Mouse (Mus musculus): Measurements from ENCODE around the gene Gm3417. TPM values are rescaled to one million over a fixed set of nuclear protein-coding genes. Genes with fewer than 3 reads are reported as not detected.
"Not testable (repeated sequence)": the region's sequence is repeated elsewhere in the genome, so short reads cannot be mapped to it uniquely, and the experiment has no call there.

The Gm3417 gene
- total RNA-seq (2014; fragmentation: Nextera tagmentation) (0.58 and 5.6 TPM in 2 replicates), total RNA-seq (2017) (1.8 and 2.2 TPM in 2 replicates)

DNA sequence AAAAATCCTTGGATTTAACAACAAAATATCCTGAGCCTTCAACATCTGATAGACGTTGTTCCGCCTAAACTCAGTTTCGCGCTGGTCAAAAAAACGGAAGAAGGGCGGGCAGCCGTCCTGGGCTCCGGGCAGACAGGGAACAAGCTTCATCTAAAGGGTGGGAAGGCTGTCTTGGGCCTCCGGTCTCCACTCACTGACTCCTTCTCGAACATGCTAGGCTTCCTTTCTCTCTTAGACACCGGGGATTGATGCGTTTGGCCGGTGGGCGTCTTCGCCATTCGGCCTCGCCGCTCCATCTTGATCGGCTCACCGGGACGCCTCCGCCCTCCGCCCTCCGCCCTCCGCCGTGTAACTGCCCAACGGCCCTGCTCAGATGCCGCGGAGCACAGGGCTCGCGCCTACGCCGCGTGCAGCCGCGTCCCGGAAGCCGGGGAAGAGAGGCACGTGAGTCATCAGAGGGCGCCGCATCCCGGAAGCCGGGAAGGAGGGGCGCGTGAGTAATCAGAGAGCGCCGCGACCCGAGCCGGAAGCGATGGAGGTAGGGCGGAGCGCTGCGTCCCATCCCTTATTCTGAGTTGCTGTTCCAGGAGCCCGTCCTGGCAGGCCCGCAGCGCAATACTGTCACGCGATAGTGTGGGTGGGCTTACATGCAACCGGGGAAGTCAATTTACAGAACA is at the start of gene Gm3417, which contains the start of gene 9030025P20Rik:
Gm3417 (minus strand) TSS at position 429 of the 677 bp plus-strand sequence.
9030025P20Rik (plus strand) TSS at position 107 of the 677 bp plus-strand sequence.
- peak; percentile 94 for ATAC-seq (replicated peaks; ENCODE audit: poor library complexity, severe bottlenecking)

DNA sequence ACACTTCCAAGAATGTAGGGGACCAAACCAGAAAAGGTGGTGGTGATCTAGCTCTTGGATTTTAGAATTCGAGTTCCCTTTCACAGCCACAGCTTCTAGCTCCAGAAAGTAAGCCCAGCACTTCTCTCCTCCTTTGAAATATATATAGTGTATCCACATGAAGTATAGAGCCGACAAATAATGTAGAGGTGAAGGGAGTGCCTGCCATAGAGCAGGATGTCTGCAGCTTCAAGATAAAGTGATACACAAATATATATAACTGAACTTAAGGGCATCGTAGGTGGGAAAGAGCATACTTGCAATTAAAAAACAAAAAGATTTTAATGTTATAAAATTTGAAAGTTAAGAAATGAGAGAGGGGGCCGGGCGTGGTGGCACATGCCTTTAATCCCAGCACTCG is 46.9 kb upstream of the Gm3417 start:
- ATAC-seq (replicated peaks; ENCODE audit: poor library complexity, severe bottlenecking), result not testable (repeated sequence)

DNA sequence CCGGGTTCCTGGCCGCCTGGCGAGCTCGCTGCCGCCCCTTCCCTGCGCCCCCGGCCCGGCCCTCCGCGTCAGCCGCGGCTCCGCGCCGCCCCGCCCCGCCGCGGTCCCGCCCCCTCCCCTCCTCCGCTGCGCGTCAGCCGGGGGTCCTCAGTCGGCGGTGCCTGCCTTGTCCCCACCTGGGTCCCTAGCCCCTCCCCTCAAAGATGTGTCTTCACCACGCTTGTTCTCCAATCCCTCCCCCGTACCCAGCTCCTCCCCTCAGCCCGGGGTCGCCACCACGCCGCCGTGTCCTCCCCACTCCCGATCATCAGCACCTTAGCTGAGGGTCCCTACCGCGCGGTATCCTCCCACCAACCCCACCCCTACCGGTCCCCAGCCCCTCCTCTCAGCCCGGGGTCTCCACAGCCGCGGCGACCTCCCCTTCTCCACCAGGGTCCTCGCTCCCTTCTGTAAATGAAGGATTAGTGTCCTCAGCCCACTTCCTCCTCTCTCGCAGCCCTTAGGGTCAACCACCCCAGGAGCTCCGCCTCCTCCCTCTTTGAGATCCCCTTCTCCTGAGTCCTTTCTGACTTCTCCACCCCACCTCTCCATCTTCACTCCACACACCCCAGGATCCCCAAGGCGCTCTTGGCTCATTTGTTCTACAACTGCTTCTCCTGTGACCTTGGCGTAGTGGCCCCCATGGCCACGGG is 46.1 kb upstream of the Gm3417 start:
- peak; percentile 77 for ATAC-seq (replicated peaks; ENCODE audit: poor library complexity, severe bottlenecking)

DNA sequence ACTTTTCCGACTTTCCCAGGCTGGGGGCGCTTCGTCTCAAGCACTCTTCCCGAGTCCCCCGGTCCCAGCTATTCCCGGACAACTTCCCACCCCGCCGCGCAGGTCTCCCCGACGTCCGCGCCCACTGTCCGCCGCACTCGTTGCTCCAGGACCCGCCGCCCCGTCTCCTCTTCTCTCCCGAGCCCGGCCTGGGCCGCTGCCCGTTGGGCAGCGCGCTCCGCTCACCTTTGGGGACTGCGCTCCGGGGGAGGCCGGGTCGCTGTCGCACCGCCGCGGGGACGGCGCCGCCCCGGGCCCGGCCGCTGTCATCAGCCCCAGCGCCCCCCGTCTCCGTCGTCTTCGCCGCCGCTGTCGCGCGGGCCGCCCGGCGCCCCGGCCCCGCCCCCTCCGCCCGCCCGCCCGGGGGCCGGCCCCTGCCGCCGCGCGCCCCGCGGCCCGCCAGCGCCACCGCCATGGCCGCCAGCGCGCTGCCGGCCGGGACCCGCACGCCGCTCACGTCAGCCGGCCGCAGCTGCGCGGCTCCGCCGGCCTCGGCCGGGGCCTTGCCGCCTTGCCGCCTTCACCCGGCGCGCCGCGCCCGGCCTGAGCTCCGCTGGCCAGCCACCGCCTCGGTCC is 45.4 kb upstream of the Gm3417 start:
- ATAC-seq (replicated peaks; ENCODE audit: poor library complexity, severe bottlenecking), result peak; percentile 9

DNA sequence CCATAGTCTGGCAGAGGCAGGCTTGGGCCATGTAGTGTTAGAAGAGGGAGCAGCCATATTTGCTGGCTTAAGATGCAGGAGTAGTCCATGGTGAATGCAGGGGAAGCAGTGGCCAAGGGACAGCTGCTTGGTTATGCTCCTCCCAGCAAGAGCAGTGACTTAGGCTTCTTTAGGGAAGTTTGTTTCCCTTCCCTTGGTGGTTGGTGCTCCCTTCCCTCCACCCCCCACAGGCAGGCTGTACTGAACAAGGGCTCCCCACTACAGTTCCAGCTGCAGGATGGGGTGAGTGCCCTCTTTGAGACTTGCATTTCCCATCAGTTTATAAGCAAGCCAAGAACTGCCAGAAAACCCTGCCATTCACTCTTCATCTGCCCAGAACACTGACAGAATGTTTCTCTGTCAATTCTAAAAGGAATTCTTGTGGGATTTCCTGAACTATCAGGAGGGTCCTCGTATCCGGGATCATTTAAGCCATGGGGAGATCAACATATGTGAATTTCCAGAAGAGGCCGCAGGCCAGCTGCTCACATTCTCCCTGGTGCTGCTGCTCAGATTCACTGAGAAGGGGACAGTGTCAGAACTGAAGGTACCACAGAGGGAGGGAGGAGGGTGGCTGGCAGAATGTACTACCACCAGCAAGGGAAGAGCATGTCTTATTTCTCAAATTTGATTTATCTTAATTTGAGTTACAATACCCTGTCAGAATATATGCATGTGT is 43.1 kb upstream of the Gm3417 start:
- ATAC-seq (replicated peaks; ENCODE audit: poor library complexity, severe bottlenecking), result peak; percentile 59

DNA sequence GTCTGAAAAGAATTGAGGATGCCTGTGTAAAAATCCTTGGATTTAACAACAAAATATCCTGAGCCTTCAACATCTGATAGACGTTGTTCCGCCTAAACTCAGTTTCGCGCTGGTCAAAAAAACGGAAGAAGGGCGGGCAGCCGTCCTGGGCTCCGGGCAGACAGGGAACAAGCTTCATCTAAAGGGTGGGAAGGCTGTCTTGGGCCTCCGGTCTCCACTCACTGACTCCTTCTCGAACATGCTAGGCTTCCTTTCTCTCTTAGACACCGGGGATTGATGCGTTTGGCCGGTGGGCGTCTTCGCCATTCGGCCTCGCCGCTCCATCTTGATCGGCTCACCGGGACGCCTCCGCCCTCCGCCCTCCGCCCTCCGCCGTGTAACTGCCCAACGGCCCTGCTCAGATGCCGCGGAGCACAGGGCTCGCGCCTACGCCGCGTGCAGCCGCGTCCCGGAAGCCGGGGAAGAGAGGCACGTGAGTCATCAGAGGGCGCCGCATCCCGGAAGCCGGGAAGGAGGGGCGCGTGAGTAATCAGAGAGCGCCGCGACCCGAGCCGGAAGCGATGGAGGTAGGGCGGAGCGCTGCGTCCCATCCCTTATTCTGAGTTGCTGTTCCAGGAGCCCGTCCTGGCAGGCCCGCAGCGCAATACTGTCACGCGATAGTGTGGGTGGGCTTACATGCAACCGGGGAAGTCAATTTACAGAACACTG is 31.3 kb upstream of the Gm3417 start, which contains the start of gene Gm3435:
Gm3435 (plus strand) TSS at position 471 of the 708 bp plus-strand sequence.
- peak; percentile 93 for ATAC-seq (replicated peaks; ENCODE audit: poor library complexity, severe bottlenecking)

DNA sequence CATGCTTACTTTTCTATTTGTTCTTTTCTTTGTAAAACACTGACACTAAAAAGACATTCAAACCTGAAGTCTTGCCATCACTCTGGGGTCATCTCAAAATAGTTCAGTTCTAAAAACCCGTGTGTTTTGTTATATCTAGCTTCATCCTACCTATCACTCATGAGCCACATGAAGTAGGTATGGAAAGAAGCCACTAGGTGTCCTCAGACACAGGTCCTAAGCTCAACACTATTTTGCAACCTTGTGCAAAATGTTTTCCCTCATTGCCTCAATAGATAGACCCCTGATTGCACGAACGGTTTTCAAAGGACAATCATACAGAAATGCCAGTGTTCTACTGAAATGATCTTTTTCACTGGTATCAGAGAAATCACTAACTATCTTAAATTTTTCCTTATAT is 30.5 kb upstream of the Gm3417 start:
- peak; percentile 74 for ATAC-seq (replicated peaks; ENCODE audit: poor library complexity, severe bottlenecking)

DNA sequence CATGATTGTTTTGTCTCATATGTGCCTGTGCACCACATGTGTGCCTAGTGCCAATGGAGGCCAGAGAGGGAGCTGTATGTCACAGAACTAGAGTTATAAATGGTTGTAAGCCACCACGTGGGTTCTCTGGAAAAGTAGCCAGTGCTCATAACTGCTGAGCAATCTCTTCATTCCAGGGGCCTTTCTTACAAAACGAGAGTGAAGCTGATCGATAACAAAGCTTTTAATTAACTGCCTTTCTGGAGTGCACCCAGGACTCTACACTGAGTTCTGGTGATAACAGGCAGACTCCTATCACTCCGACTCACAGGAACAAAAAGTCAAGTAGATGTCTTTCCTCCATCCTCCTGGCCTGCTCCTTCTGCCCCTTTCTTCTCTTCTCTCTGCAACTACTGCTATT is 21.5 kb upstream of the Gm3417 start:
- not testable (repeated sequence) for ATAC-seq (replicated peaks; ENCODE audit: poor library complexity, severe bottlenecking)

DNA sequence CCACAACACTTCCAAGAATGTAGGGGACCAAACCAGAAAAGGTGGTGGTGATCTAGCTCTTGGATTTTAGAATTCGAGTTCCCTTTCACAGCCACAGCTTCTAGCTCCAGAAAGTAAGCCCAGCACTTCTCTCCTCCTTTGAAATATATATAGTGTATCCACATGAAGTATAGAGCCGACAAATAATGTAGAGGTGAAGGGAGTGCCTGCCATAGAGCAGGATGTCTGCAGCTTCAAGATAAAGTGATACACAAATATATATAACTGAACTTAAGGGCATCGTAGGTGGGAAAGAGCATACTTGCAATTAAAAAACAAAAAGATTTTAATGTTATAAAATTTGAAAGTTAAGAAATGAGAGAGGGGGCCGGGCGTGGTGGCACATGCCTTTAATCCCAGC is 15.6 kb upstream of the Gm3417 start:
- ATAC-seq (replicated peaks; ENCODE audit: poor library complexity, severe bottlenecking), result not testable (repeated sequence)

DNA sequence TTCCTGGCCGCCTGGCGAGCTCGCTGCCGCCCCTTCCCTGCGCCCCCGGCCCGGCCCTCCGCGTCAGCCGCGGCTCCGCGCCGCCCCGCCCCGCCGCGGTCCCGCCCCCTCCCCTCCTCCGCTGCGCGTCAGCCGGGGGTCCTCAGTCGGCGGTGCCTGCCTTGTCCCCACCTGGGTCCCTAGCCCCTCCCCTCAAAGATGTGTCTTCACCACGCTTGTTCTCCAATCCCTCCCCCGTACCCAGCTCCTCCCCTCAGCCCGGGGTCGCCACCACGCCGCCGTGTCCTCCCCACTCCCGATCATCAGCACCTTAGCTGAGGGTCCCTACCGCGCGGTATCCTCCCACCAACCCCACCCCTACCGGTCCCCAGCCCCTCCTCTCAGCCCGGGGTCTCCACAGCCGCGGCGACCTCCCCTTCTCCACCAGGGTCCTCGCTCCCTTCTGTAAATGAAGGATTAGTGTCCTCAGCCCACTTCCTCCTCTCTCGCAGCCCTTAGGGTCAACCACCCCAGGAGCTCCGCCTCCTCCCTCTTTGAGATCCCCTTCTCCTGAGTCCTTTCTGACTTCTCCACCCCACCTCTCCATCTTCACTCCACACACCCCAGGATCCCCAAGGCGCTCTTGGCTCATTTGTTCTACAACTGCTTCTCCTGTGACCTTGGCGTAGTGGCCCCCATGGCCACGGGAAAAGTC is 14.7 kb upstream of the Gm3417 start:
- ATAC-seq (replicated peaks; ENCODE audit: poor library complexity, severe bottlenecking), result peak; percentile 77

DNA sequence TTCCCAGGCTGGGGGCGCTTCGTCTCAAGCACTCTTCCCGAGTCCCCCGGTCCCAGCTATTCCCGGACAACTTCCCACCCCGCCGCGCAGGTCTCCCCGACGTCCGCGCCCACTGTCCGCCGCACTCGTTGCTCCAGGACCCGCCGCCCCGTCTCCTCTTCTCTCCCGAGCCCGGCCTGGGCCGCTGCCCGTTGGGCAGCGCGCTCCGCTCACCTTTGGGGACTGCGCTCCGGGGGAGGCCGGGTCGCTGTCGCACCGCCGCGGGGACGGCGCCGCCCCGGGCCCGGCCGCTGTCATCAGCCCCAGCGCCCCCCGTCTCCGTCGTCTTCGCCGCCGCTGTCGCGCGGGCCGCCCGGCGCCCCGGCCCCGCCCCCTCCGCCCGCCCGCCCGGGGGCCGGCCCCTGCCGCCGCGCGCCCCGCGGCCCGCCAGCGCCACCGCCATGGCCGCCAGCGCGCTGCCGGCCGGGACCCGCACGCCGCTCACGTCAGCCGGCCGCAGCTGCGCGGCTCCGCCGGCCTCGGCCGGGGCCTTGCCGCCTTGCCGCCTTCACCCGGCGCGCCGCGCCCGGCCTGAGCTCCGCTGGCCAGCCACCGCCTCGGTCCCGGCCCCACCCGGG is 14.0 kb upstream of the Gm3417 start:
- ATAC-seq (replicated peaks; ENCODE audit: poor library complexity, severe bottlenecking), result peak; percentile 4; the same call in 1 of the 2 replicates

DNA sequence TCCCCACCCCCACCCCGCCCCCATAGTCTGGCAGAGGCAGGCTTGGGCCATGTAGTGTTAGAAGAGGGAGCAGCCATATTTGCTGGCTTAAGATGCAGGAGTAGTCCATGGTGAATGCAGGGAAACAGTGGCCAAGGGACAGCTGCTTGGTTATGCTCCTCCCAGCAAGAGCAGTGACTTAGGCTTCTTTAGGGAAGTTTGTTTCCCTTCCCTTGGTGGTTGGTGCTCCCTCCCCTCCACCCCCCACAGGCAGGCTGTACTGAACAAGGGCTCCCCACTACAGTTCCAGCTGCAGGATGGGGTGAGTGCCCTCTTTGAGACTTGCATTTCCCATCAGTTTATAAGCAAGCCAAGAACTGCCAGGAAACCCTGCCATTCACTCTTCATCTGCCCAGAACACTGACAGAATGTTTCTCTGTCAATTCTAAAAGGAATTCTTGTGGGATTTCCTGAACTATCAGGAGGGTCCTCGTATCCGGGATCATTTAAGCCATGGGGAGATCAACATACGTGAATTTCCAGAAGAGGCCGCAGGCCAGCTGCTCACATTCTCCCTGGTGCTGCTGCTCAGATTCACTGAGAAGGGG is 11.6 kb upstream of the Gm3417 start:
- peak; percentile 54 for ATAC-seq (replicated peaks; ENCODE audit: poor library complexity, severe bottlenecking)

DNA sequence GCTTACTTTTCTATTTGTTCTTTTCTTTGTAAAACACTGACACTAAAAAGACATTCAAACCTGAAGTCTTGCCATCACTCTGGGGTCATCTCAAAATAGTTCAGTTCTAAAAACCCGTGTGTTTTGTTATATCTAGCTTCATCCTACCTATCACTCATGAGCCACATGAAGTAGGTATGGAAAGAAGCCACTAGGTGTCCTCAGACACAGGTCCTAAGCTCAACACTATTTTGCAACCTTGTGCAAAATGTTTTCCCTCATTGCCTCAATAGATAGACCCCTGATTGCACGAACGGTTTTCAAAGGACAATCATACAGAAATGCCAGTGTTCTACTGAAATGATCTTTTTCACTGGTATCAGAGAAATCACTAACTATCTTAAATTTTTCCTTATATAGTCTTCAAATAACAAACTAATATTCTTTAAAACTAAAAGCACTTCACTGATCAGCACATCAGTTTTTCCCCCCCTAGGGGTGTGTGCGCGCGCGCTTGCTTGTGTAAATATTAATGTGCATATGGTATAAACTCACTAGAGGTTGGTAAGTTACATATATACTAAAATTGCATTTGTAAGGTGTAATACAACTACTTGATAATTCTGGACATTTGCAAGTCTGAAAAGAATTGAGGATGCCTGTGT is 750 bp downstream of the Gm3417 start:
- ATAC-seq (replicated peaks; ENCODE audit: poor library complexity, severe bottlenecking), result peak; percentile 73

DNA sequence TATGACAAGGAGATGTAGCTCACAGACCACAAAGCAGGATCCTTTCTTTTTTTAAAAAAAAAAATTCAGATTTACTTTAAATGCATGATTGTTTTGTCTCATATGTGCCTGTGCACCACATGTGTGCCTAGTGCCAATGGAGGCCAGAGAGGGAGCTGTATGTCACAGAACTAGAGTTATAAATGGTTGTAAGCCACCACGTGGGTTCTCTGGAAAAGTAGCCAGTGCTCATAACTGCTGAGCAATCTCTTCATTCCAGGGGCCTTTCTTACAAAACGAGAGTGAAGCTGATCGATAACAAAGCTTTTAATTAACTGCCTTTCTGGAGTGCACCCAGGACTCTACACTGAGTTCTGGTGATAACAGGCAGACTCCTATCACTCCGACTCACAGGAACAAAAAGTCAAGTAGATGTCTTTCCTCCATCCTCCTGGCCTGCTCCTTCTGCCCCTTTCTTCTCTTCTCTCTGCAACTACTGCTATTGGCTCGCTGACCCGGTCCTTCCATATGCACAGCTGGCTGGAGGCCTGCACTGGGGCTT is 10.1 kb downstream of the Gm3417 start:
- not testable (repeated sequence) for ATAC-seq (replicated peaks; ENCODE audit: poor library complexity, severe bottlenecking)

DNA sequence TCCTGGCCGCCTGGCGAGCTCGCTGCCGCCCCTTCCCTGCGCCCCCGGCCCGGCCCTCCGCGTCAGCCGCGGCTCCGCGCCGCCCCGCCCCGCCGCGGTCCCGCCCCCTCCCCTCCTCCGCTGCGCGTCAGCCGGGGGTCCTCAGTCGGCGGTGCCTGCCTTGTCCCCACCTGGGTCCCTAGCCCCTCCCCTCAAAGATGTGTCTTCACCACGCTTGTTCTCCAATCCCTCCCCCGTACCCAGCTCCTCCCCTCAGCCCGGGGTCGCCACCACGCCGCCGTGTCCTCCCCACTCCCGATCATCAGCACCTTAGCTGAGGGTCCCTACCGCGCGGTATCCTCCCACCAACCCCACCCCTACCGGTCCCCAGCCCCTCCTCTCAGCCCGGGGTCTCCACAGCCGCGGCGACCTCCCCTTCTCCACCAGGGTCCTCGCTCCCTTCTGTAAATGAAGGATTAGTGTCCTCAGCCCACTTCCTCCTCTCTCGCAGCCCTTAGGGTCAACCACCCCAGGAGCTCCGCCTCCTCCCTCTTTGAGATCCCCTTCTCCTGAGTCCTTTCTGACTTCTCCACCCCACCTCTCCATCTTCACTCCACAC is 16.9 kb downstream of the Gm3417 start:
- ATAC-seq (replicated peaks; ENCODE audit: poor library complexity, severe bottlenecking), result peak; percentile 85

DNA sequence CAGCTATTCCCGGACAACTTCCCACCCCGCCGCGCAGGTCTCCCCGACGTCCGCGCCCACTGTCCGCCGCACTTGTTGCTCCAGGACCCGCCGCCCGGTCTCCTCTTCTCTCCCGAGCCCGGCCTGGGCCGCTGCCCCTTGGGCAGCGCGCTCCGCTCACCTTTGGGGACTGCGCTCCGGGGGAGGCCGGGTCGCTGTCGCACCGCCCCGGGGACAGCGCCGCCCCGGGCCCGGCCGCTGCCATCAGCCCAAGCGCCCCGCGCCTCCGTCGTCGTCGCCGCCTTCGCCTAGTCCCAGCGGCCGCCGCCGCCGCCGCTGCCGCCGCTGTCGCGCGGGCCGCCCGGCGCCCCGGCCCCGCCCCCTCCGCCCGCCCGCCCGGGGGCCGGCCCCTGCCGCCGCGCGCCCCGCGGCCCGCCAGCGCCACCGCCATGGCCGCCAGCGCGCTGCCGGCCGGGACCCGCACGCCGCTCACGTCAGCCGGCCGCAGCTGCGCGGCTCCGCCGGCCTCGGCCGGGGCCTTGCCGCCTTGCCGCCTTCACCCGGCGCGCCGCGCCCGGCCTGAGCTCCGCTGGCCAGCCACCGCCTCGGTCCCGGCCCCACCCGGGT is 17.5 kb downstream of the Gm3417 start, which contains the start of gene Phf10:
Phf10 (minus strand) TSS at position 323 of the 606 bp plus-strand sequence.
- peak; percentile 13 for ATAC-seq (replicated peaks; ENCODE audit: poor library complexity, severe bottlenecking)

DNA sequence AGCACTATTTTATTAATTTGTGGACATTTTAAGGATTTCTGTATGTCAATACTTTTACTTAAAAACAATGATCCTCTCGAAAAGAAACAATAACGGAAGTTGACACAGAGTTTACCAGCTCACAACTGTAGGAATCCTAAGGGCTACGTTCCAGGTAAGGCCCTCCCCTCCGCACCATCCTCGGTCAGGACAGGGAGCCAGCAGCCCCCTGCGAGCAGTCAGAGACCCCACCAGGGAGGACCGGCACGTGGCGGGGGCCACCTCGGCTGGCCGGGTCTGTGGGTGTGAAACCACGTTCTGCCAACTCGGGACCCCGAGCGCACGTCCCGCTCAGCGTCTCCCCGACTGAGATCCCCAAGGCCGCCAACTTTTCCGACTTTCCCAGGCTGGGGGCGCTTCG is 18.1 kb downstream of the Gm3417 start:
- no peak; the same call in 1 of the 2 replicates for ATAC-seq (replicated peaks; ENCODE audit: poor library complexity, severe bottlenecking)

Measured in granulocyte monocyte progenitor cell, adult 5-6 weeks (primary cell).